Mouse (Mus musculus) neural tube, embryonic 10.5 days (tissue): ENCODE measurements around the gene Arhgef12.
"Not testable (repeated sequence)": the region's sequence is repeated elsewhere in the genome, so short reads cannot be mapped to it uniquely, and the experiment has no call there.

Experiments
- DNase-seq: peaks from one replicate; pipeline ENCODE4 v3.0.0-alpha.2; 2017; ENCODE audit warnings: low spot score; ENCODE audit errors: extremely low spot score

Gene Arhgef12

GRCm38 (mm10) chr9:43003017-43003416 is 104.0 kb downstream of the Arhgef12 start:
- DNase-seq, result no peak

DNA sequence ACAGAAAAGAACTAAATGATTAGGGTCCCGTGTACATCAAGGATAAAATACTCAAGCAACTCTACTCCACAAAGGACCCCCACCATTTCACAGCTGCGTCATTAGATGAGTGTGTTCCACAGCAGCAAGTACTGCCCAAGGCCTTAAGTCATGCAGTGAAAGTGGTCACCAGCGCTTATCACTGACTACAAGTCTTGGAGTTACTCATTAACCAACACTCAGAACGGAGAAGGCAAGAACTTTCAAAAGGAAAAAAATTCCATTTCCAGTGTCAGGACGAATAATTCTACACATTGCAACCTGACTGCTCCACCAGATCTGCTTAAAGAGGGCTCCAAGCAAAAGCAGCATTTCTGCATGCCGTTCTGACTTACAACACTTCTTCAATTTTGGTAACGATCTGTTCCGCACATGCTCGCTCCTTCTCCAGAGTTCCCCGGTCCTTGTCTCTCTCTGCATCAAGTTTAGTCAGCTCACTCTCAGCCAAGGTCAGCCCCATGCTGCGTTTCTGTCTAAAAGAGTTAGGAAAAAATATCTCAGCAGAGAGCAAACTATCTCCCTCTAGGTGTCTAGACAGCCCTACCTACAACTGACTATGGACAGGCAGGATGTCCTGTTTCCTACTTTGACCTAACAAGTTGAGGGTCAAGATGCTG is 106.3 kb downstream of the Arhgef12 start:
- DNase-seq, result no peak

GRCm38 (mm10) chr9:43000070-43000469 is 107.0 kb downstream of the Arhgef12 start:
- DNase-seq, result no peak

- no peak for DNase-seq
Measured at GRCm38 (mm10) chr9:42997526-42997925, 109.5 kb downstream of the Arhgef12 start.

DNA sequence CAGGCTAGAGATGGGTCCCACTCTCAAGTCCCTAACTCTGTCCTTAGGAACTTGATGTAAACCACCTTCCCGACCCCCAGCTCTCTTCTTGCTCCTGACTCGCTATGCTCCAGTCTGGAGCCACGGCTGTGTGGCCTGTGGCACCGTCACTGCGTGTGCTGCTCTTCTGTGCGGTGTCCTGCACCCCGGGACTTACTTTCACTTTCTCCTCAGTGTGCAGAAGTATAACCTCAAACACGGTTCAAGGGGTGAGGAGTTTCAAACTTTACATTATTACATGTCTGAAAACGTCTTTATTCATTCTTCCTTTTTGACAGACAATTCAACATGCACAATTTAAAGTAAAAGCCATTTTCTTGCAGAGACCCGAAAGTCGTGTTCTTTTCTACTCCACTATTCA is 111.7 kb downstream of the Arhgef12 start:
- no peak for DNase-seq

GRCm38 (mm10) chr9:42994708-42995107 is 112.3 kb downstream of the Arhgef12 start:
- no peak for DNase-seq

DNA sequence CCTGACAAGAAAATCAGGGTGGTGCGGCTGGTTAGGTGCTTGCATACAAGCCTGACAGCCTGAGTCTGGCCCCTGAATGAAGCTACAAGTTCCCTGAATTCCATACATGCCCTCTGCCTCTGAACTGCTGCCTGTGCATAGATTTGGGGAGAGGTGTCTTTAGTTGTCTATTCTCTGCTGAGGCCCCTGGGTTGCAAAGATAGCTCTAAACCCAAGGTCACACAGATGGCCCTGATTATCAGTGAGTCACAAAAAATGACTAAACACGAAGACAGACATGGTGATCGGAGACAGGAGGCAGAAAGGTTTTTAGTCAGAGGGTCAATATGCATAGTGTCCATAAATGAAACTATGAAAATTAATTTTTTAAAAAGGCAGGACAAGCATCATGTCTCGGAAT is 113.4 kb downstream of the Arhgef12 start:
- no peak for DNase-seq

- no peak for DNase-seq
Measured at GRCm38 (mm10) chr9:42987988-42988387, 119.1 kb downstream of the Arhgef12 start.

- no peak for DNase-seq
Measured at GRCm38 (mm10) chr9:42968894-42969521, 138.0 kb downstream of the Arhgef12 start.

DNA sequence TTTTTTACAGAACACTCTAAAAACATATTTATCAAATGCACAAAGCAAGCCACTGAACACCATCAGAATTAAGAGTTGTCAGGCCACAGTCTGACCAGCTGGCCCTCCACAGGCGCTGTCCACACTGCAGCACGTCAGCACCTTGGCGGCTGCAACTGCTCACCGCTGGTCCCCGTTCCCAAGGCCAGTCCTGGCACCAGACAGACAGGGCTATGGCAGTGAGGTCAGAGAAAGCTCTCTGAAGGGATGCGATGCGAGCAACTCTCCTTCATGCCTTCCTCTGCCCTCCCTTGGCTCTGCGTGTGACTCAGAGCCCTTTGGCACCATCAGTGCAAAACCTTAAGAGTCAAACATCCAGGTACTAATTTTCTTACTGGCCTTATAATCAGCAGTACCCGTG is 139.3 kb downstream of the Arhgef12 start:
- DNase-seq, result no peak

GRCm38 (mm10) chr9:42964809-42965208 is 142.2 kb downstream of the Arhgef12 start:
- not testable (repeated sequence) for DNase-seq

- no peak for DNase-seq
Measured at GRCm38 (mm10) chr9:42964366-42964765, 142.7 kb downstream of the Arhgef12 start.

- no peak for DNase-seq
Measured at GRCm38 (mm10) chr9:42962506-42962905, 144.5 kb downstream of the Arhgef12 start.

DNA sequence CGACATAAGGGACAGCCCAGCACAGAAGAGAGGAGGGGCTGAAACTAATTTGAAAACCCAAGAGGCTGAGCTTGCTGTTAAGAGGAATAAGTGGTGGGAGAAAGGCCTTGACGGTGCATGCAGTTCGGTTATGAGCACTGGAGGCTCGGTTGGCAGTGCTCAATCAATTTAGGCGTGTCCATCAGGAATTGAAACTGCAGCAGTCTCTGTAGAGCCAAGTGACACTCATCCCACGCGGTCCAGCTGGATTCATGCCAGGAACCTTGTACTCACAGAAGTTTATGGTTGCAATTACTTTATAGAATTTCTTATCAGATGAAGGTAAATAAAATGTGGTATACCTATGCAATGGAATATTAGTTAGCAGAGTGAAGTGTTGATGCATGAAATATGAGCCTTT is 148.6 kb downstream of the Arhgef12 start:
- no peak for DNase-seq

DNA sequence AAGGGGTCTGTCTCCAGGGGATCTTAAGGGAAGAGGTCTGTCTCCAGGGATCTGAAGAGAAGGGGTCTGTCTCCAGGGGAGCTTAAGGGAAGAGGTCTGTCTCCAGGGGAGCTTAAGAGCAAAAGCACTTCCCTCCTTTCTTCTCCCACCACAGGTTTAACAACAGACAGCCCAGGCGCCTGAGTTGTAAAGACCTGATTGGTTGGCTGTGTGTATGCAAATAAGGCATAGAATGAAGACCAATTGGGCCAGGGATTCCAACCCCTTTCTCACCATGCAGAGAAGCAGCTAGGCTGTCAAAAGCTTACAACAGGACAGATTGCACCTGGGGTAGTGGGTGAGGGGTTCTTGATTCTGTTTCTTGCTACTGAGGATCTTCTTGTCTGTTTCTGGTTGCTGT is 158.7 kb downstream of the Arhgef12 start:
- no peak for DNase-seq

GRCm38 (mm10) chr9:42945174-42945573 is 161.9 kb downstream of the Arhgef12 start:
- no peak for DNase-seq

DNA sequence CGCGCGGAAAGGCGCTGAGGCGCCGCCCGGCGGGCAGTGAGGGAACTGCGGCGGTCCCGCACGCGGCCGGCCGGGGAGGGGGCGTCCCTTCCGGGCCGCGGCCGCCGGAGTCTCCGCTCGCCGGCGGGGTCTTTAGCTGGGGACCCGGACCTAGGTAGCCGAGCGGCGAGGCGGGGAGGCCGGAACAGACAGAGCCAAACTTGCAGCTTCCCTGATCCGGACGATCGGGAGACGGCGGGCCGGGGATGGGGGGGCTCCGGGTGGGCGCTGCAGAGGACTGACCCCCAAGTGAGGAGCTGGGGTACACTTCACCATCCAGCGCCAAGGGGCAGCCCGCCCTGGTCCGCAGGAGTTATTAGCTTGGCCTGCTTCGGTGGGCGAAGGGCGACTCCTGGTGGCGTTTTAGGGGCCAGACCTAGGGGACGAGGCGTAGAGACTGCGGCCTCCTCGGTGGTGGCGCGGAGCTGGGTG is 162.5 kb downstream of the Arhgef12 start:
- DNase-seq, result peak; percentile 95

DNA sequence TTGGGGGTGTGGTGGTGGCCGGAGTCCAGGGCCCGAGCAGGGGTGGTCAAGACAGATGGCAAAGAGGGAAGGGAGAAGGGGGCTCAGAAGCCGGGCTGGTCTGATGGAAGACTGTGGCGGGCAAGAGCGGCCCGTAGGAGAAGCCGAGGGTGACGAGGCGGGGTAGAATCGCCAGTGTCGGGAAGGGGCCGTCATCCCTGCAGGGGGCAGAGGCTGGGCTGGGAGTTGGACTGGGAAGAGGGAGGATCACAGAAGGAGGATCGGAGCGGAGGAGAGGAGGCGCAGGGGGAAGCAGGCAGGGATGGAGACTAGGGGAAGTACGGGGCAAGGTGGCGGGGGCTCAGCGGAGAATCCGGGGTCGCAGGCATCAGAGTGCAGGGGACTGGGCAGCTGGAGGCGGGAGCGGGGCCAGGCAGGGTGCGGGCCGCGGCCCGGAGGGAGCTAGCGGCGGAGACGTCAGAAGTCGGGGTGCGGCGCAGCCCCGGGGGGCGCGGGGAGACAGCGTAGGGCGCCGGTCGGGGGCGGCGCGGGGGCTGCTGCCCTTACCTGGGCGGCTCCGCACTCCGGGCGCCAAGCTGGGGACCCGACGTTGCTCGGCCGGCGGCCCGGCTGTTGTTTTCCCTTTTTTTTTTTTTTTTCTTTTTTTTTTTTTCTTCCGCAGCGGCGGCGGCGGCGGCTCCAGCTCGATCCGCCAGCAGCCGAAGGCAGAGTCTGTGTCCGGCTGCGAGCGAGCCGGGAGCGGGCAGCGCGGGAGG is 163.1 kb downstream of the Arhgef12 start, which contains the start of gene Grik4:
TSS of gene Grik4 (minus strand) at position 713 of the 755 bp plus-strand sequence.
- peak; percentile 68 for DNase-seq

DNA sequence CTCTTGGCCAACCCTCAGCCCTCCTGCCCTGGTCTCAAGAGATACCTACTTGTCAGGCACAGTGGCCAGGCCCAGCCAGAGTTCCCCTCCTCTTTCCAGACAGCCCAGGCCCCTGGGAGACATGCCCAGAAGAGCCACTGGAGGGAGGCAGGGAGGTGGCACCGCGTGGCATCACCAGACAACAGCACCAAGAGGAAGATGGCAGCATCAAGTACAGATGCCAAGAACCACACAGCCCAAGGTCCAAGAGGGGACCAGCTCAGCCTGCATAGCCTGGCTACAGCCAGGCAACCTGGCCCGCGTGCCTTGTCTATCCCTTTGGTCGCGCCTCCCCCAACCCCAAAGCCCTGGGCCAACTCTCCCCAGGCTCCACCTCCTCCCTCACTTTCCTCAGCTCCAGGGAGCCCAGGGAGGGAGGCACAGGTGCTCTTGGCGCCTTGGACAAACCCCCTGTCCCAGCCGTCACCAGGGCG is 163.9 kb downstream of the Arhgef12 start:
- DNase-seq, result peak; percentile 41

DNA sequence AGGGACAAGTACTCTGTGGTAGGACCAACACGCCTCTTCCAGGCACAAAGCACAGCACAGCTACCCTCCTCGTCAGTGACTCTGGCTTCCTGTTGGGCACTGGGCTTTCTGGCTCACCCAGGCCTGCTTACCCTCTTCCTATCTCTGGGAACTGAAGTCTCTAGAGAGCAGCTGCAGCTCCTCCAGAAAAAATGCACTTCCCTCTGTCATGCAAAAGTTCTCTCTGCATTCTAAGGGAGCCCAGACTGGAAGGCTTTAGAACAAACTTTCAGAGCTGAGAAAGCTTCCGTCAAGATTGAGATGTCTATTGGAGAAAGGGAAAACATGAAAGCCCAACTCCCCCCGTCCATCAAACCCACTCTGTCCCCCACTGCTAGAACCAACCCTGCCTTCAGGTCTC is 164.9 kb downstream of the Arhgef12 start:
- no peak for DNase-seq

- no peak for DNase-seq
Measured at GRCm38 (mm10) chr9:42932146-42932545, 174.9 kb downstream of the Arhgef12 start.

GRCm38 (mm10) chr9:42927498-42927897 is 179.5 kb downstream of the Arhgef12 start:
- peak; percentile 42 for DNase-seq
